Mouse (Mus musculus) urinary bladder, postnatal 25 days (tissue): ENCODE measurements at regions not wholly inside any gene's neighbourhood (a gene's known extent, or its start where the extent isn't known, plus 50 kb on each side); places are given as distances from the start of the nearest gene placed in this dataset.
A peak's percentile ranks its signal among the peaks of the same experiment; 100 is the strongest.

ENCODE experiments used
- DNase-seq: peaks from one replicate; pipeline ENCODE4 v3.0.0; 2022; ENCODE audit warnings: low spot score

DNA sequence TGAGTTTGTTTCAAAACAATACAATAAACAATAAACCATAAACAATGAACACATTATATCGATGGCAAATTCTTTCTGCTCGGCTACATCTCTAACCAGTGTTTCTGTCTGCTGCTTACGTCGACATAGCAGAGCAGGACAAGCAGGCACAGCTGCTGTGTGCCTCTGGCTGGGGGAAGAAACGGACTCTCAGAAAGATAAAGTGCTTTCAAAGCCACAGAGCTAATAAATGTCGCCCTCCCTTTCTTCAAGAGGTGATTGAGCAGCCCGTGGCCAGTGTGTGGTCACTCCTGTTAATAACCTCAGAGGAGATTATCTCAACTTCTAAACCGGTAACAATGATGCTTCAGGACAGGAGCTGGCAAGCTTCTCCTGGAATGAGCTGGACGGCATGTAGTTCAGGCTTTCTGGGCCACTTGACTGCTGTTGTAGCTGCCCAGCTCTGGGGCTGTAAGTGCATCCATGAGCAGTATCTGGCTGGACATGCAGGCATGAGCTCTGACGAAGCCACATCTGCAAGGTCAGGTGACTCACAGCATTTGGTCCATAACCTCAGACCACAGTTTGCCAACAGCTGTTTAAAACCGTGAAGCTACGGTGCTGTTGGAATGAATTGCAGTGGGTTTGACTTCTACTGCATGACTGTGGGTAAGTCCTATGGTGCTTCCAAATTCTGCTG, 55.6 kb downstream of the Evx1 start:
- DNase-seq = no peak

DNA sequence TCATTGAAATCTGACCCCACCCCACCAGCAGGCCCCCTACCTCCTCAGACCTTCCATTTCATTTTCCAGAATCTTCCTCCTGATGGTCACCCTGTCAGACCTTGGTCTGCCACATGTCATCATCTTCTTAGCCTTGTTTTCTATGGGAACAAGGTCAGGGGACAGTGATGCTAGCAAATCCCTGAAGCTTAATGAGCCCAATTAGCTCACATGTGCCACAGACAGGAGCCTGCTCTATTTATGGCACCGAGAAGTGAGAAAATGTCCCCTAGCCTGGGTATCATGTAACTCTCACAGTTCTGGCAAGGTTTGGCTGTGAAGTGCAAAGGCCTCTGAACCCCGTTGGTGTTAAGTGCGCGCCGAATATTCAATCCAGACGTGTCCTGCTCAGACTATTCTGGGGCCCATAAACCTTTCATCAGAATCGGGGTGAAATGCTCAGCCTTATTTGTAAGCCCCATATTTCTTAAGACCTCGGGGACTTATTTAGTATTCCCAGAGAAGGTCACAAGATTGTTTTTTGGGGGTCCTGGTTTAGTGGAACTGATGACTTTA, 57.6 kb downstream of the Evx1 start:
- no peak for DNase-seq

DNA sequence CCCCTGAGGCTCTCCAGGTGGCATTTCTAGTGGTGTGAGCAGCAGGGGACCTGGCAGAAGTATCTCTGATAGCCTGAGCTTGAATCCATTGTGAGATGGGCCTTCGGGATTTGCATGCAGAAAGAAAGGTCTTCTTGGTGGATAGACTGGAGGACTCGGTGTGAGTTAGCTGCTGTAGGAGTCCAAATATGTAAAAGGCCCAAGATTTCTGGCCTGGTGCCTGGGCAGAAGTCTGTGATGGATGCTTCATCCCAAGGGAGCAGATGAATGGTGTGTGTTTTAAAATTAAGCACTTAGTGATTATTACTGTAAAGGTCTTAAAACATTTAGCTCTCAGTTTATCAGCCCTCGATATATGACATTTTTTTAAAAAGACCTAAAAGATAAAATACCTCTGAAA, 65.8 kb downstream of the Evx1 start:
- DNase-seq = no peak

DNA sequence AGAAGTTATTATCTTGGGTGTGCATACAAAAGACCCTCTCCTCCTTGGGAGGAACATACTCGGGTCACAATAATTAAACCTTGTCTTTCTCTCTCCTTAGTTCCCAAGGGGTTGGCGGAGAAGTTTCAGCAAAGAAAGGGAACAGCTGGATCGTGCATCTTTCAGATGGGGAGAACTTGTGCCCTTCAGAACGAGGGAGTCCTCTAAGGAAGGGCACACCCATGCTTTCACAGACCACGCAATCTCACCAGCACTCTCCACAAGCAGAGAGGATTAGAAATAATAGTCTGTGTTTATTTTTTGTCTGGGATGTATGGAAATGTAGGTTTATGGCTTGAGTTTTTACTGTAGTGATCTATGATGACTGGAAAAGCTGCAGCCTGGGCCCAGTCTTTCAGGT, 66.3 kb downstream of the Evx1 start:
- DNase-seq = no peak

DNA sequence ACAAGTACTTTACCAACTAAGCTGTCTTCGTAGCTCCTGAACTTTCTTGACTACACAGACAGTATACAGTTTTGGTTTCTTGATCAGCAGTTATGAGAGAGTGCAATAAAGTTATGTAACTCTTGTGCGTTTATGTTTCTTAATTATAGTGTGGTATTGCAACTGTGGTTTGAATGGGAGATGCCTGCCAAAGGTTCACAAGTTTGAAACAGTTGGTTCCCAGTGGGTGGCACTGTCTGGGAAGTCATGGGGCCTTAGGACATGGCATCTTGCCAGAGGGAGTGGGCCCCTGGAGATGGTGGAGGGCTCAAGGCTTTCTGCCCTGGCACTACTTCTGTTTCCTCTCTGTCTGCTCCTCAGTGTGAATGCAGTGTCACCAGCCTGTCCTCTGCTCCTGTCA, 71.7 kb downstream of the Evx1 start:
- DNase-seq = no peak

DNA sequence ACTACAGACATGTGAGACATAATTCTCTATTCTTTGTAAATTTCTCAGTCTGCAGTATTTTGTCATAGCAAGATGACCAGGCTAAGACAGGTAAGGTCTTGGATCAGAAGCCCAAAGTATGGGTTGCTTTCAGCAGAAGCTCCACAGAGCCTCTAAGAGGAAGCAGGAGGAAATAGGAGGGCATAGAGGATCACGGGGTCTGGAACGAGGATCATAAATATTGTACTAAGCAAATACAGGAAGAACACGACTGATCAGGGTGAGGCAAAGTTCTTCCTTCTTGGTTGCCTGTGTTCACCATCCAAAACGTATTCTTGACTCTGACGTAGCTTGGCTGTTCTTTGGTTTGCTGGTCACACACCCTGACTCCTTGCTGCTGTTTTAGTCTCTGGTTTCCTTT, 88.1 kb downstream of the Evx1 start:
- DNase-seq = no peak

DNA sequence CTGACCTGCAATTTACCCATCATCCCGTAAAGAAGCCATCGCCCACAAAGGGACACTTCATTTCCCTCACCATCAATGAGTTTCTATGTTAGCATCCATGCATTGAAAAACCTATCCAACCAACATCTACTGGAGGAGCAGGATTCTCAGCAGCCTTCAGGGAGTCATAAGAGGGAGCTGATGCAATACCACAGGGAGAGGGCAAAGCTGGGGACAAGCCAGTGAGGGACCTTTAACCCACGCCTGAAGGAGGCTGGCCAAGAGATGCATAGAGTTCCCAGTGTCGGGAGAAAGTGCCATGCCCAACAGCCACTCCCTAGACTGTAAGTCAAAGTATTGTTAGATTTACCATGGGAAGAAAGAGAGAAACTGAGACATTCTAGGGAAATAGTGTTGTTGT, 96.7 kb downstream of the Evx1 start:
- no peak for DNase-seq

DNA sequence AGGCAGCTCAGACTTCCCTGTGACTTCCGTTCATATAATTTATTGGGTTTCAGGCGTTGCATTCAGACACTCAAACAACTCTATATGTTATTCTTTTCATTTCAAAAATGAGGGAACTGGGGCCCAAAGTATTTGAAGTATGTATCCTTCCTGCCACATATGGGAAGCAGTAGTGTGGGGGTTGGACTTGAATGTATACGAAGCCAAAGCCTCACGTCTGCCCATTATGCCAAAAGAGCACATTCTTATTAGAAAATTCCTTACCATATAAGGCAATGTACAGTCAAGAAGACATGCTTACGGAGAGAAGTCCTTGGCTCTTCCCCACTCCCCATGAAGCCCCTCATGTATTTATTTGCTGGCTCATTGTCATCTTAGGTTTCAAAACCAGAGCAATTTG, 97.4 kb downstream of the Evx1 start:
- no peak for DNase-seq

DNA sequence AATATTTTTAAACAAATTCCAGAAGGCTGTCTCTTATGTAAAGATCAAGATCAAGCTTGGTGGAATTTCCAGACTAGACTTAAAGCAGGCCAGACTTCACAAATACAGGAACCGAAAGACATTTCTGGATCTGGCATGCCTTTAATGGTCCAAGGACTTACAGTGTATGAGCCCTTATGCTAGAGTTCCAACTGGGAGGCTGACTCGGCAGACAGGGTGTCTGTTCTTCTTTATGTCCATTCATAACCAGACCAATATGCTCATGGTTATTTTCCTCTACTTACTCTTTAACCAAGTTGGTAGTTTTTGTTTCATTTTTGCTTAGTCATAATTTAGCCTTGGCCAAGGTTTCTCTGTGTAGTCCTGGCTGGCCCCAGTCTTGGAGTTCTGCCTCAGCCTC, 98.0 kb downstream of the Evx1 start:
- DNase-seq = no peak

DNA sequence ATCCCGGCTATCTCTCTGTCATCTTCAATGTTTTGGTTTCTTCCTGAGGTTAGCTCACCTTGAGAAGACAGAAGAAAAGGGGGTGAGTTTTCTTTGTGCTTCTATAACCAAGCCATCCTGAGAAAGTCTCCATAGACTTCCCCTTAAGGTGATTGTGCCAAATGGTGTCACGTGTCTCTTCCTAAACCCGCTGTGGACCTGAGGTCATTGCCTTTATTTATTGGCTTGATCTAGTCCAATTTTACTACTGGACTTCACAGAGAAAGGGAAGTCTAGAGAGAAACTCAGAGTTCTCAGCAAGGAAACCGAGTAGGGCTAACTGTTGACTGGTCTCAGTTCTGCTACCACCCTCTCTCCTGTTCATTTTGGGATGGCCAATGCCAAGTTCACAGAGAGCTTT, 100.3 kb downstream of the Evx1 start:
- no peak for DNase-seq

DNA sequence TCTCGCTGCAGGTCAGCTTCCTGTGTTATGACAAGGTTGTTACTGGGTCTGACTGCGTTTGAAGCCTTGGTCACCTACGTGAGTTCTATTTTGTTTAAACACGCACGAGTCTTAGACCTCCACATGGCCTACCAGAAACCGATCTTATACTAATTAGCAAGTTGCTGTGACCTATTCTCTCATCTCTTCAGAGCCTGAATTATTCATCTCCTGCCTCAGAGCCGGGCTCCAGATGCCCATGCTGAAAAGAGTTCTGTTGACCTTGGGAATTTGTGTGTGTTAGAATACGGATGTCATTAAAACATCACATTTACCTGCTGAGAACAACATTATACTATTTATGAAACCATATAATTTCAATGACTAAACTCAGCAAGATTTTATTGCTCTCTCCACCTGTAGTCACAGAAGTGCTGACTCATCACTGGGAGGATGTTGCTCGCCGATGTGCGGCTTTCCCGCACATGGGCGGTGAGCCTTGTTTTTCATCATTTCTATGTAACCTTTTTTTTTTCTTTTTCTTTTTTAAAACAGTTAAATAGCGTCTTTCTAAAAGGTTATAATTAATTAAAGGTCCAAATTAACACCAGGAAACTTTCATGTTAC, 102.1 kb downstream of the Evx1 start:
- DNase-seq = no peak

DNA sequence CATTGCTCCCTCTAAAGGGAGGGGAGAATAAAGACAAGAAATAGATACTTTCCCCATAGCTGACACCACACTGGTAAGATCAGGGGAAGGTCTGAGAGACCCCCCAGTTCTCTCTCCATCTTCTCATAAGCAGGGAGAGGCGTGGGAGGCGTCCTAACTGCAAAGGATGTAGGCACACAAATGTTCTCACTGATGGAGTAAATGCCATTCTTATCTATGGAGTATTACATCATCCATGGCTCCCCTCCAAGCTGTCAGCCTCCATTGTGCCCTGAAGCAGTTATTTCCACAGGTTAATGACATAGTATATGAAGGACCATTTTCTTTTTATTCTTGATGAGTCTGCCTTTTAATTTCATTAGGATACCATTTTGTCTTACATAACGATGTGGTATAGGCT, 103.2 kb downstream of the Evx1 start:
- no peak for DNase-seq

DNA sequence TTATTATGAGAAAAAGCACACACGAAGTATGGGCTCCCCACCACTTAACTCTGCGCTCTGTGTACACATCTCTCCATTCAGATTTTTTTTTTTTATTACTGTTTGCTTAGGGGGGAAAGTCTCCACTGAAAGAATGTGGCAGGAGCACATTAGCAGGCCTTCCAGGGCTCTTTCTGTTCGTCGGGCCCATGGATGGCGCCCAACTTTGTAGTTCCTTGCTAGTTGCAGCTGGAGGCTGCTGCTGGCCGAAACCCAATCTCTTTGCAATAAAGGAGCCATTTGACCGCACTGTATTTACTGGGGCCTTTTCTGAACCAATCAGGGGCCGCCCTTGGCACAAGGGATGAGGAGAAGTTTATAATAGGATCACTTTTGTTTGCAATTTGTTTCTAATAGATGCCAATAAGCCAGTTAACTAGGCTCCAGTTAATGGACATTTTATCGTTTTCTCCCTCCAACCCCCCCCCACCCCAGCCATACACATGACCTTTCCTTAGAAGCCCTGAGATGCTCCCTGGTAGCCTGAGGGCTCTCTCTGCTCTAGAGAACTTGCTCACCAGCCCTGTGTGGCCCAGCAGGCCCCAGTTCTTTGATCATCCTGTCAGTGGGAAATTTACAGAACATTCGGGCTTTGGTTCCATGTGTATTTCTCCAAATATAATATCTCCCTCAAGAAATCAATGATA, 104.3 kb downstream of the Evx1 start:
- DNase-seq = peak; percentile 29

DNA sequence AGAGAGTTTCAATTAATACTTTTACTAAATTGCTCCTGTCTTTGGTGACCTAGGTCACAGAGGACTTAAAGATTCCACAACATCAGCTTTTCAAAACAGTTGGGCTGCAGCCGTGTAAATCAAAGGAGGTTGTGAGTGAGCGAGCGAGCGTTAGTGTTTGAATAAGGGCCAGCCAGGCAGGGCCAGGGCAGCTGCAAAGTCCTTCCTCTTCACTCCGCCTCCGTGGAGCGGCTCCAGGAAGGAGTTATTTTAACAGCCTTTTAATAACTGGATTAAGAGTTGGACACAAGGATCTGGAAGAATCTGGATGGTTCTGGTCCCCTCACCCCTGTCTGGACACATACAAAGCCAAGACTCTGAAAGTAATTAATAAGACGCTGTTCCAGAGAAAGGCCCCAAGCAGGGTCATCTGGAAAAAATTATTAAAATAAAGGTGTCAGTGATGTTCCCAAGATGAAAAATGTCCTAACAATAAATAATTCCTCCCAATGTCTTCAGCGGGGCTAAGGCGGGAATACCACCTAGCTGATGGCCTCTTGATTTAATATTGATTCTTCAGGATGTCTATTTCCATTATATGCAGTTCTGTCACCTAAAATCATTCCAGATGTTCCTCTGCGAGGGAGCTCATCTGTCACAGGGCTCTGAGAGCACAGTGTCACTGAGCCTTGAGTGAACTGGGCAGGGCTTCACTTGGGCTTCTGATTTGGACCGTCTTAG, 105.3 kb downstream of the Evx1 start:
- DNase-seq = peak; percentile 43

DNA sequence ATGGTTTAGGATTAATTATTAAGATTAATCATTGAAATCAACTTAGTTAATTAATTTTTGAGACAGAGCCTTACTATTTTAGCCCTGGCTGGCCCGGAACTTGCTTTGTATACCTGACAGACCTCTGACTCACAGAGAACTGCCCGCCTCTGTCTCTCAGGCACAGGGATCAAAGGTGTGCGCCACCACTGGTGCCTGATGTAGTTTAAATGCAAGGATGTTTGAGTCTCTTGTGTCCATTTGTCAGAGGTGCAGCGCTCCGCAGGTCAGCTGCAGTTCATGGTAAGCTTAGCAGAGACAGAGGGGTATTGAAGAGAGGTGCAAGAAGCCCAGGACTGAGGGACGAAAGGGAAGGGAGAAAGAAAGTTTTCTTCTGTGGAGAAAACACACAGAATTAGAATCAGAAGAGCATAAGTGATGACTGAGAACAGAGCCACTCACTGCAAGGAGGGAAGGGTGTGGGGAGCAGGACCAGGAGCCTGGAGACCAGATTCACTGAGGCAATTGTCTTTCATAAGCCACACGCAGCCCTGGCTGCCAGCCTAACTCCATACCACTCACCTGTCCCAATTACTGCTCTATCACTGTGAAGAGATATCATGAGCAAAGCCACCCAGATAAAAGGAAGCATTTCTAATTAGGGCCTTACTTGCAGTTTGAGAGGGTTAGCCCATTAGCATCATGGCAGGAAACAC, 107.1 kb downstream of the Evx1 start:
- no peak for DNase-seq

DNA sequence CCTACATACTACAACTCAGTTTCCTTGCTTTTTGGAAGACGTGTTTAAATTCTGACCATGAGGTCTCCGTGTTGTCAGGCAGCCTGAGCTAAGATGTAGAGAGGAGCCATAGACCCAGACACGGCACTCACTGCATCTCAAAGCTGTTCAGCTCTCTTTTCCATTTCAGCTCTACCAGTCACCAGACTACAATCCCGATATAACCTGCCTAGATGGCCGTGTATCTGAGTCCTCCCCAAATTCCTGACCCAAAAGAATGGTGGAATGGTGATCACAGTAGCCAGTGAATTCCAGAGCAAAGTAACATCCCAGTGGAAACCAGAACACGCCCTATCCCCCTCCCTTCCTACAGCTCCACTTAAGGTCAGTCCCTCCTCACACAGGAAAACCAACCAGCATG, 108.5 kb downstream of the Evx1 start:
- DNase-seq = no peak

DNA sequence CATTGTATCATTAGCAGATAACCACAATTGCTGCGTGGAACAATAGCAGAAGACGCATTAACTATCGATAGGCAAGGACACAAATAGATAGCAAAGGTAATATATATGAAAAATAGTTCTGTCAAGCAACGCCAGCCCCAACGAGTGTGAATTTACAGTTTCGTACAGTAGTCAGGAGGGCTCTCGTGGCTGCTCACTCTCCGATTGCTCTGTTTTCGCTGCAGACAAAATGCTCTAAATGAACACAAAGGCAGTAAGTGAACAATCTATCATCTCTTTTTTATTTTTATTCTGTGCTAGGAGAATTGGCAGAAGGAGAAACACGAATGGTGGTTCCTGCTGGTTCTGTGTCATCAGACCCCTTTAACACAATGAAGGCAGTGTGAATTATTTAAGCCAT, 109.4 kb downstream of the Evx1 start:
- DNase-seq = no peak

DNA sequence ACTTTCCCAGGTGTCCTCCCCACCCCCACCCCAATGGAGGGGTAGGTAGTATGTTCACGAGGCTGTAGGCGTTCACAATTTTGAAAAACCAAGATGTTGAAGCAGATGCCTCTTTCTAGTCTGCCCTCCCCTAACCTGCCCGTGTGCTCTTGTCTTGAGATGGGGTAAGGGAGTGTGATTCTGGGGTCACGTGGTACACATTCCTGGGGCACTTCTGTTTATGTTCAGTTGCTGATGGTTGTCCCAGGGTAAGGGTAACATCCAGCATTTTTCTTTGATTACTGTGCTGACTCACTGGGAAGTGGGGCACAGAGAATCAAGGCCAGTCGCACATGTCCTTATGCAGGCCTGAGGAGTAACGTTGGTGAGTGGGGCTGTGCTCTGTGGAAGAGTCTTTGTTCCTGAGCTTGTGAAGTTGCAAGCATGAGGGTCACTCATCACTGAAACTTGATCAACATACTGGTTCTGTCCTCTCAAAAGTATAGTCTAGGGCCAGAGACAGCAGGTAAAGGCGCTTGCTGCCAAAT, 110.3 kb downstream of the Evx1 start:
- DNase-seq = no peak

DNA sequence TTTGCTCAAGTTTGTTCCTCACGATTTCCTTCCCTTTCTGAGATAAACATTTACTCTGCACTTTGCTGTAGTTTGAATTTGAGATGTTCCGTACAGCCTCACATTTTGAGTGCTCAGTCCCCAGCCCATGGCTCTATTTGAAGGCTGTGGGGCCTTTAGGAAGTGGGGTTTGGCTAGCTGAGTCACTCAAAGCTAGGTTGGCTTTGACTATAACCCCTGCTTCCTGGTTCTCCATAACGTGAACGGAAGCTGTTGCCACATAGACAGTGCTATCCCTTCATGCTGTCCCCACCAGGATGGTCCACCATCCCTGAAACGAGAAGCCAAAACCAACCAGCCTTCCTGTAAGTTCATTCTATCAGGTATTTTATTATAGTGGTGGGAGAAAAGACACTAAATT, 111.1 kb downstream of the Evx1 start:
- no peak for DNase-seq

DNA sequence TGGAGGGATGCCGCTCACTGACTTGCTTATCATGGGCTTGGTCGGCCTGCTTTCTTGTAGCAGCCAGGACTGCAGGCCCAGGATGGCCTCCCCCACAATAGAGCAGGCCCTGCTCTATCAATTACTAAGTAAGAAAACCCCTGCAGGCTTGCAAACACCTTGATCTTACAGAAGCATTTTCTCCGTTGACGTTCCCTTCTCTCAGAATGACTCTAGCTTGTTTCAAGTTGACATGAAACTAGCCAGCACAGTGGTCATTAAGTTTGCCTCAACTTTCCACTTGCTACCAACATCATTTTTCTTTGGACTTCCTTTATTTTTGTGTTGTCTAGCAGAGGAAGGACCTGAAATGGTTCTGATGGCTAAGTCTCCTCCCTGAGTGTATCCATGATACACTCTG, 111.8 kb downstream of the Evx1 start:
- DNase-seq = no peak

DNA sequence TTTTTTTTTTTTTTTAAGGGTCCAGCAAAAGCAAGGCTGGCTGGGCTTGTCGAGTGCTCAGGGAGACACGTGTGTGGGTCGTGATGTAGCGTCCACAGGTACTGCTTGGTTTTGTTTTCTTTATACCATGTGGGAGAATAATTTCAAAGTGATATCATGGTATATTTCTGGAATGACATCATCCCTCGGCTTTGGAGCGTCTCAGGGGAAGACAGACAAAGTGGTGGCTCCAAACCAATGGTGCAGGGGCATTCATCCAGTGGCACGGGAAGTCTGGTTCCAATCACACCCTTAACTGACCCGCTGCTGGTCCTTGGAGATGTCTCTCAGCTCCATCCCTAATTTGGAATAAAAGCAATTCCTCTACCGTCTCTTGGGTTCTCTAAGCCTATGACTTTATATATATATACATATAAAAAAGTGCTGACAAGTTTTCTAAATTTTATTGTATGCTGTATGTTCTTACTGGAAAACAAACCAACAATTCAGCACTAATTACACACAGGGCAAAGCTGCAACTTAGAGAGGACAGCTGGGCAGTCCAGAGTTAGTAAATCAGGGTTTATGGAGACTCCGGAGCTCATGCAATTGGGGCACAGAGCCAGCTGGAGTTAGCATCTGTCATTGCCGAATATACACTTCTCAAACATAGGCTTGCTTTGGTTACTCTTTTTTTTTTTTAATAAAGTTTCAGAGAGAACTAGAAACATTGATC, 115.3 kb downstream of the Evx1 start:
- DNase-seq = no peak
